Mouse (Mus musculus) urinary bladder, postnatal 14 days (tissue): ENCODE results near the gene Tlk1.

ENCODE experiments used
- DNase-seq: peaks from one replicate; pipeline ENCODE4 v3.0.0; 2021; ENCODE audit warnings: low spot score

Gene Tlk1

DNA sequence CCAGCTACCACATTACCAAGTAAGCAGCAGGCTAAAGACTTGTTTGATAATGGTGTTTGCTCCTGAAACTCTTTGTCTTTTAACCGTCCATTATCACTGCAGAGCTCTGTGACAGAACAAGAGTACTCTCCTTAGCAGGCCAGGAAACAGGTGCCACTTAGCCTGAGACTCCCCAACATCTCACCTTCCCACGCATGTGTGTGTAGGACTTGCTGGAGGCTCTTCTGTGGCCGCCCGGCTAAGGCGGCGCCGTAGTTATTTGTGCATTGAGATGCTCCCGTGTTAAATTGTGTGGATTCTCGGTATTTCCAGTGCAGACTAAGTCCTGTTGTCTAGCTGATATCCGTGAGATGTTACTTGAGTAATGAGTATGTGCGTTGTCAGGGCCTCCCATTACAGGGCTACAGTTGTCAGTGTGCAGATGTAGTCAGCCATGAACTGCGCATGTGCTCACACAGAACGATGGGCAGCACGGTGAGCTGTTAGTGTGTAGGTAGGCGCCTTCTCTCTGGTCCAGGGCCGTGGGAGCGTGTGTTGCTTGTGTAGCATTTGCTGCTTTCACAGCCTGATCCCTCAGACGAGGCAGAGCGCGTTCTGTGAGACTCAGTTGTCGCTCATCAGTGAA is 137.0 kb downstream of the Tlk1 start:
- no peak for DNase-seq

DNA sequence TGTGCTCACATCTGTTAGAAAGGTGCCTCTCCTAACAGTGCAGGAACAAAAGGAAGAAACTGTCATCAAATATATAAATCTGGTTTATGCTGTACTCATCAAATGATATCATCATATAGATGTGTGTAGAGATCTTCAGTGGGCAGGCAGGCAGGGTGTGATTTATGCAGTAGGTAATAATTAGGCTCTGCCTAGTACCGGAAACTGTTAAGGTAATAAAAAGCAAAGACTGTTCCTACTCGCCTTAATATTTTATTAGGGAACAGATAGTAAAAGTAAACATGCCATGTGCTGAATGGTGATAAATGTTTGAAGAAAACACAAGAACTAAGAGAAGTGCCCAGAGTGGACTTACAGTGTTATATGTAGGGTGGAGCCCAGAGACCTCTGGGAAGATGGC is 143.2 kb downstream of the Tlk1 start:
- no peak for DNase-seq

DNA sequence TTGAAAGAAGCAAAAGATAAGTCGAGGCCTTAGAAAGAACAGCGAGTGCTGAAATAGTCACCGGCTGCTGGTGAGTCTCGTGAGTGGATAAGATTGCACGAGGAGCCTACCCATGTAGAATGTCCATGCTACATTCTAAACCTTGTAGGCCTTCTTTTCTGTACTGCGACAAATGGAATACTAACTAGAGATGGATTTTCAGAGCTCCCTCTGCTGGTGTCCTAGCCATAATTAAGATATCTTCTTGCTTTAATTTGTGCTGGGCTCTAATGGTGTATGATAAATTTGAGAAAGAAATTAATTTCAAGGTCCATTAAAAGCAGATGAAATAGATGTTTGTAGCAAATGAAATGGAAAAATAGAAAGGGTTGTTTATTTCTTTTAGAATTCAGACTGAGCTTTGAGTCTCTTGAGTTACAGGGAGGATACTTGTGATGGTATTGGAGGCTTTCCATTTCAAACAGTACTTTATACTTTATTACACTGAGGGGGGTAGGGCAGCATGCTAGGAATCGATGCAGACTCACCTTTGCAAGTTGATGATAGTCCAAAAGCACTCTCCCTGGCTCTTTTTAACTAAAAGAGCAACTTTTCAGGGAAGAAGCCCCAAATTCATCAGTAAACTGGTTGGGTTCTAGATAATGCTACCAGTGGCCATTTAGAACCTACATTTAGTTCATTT is 151.9 kb downstream of the Tlk1 start:
- no peak for DNase-seq

DNA sequence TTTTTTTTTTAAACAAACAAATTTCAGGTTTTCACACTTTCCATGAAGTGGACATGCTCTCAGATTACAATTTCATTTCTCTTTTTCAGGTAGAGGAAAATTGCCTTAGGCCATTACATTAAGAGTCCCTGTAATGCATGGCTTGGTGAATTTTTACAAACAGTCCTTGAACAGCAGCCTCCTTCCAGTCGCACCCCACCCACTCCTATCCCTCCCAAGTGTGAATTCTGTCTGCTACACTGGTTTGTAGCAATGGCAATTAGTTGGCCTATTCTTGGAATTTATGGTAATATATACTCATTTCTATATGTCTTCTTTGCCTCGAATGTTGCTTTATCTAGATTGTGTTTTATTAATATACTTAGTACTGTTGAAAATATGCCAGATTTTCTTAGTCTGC is 153.1 kb downstream of the Tlk1 start:
- no peak for DNase-seq

DNA sequence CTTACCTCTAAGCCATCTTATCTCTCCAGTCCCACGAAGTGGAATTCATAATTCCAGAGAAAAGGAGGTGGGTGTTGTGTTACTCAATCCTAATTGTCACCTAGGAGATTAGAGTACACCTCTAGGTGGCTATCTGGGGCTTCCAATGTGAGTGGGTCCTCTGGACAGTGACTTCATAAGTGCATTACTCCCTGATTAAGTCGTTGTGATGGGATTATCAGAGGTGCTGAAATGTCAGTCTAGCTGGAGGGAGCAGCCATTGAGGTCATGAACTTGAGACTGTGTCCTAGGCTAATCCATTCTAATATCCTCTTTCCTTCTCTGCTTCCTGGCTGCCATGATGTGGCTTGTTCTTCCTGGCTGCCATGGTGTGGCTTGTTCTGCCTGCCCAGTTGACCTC is 155.6 kb downstream of the Tlk1 start:
- DNase-seq, result no peak

DNA sequence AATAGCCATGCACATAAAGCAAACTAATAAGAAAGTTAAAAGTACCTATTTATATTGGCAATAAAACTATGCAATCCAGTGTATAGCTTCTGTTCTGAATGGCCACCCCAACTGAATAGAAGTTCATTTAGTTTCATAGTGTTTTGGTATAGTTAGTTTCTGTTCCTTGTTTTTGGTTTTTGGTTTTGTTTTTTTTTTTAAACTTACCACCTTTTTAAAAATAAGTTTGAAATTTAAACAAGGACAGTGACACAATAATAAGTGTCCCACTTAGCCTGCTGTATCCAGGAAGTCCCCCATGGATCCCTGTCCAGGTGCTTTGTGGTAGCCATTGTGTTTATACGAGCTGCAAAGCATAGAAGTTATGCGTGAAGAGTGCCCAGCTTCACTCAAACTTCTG is 156.3 kb downstream of the Tlk1 start:
- DNase-seq, result no peak

DNA sequence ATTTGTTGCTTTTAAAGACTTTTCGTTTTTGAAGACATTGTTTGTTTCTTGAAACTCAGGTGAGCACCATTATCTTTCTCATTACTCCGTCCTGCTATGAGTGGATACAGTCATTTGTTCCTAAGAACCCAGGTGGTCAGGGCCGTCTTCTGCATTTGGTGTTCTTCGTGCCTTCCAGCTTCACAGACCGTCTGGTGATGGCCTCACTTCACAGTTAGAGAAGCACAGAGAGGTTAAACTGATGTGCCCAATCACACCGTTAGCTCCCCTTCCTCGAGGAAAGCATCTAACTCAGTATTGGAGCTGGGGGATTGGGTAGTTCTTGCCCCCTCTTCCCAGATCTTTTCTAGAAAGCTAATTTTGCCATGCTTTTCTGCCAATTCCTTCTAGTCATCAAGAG is 158.5 kb downstream of the Tlk1 start:
- no peak for DNase-seq

DNA sequence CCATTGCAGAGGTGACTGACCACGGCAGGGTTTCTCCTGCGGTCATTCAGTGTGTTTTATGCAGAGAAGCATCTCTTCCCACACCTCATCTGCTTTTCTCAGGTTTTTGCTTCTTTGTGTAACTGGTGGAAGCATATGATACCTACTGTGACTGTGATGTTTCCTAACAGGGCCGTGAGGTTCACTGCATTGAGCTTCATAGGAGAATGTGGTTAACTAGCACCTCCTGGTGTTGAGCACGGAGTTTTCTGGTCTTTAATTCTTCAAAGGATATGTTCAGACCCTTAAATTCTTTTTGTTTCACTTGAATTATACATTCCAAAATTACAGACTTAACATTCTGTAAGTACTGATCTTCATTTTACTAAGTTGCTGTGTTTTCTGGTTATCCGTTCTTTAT is 161.8 kb downstream of the Tlk1 start:
- no peak for DNase-seq
